Mouse (Mus musculus) frontal cortex, postnatal 10 days (tissue): ENCODE results near the gene Emsy.

Experiments used
- DNase-seq, 2 experiments: peaks; one replicate each; pipeline ENCODE4 v3.0.0; 2022; ENCODE audit warnings: low spot score in 2 of 2, mixed read lengths in 1 of 2

Emsy gene

GRCm38 (mm10) chr7:98667956-98668746 is 11.6 kb upstream of the Emsy start:
- no peak for DNase-seq

- no peak for DNase-seq
Observed at GRCm38 (mm10) chr7:98665726-98666125, 9.1 kb upstream of the Emsy start.

GRCm38 (mm10) chr7:98665166-98665565 is 8.6 kb upstream of the Emsy start:
- DNase-seq = no peak

- DNase-seq = peak; percentile 82 to 84
Observed at GRCm38 (mm10) chr7:98655681-98656530, 677 bp downstream of the Emsy start.

DNA sequence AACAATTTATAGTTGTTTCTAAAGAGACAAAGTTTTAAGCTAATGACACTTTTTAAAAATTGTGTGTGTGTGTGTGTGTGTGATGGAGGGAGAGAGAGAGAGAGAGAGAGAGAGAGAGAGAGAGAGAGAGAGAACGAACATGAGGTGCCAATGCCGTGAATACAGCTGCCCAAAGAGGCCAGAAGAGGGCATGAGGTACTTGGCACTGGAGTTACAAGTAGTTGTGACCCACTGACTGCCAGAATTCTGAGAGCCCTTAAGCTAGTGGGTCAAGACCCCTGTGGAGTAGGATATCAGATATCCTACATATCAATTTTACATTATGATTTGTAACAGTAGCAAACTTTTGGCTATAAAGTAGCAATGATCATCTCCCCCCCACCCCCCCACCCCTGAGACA is 4.9 kb downstream of the Emsy start:
- no peak for DNase-seq

DNA sequence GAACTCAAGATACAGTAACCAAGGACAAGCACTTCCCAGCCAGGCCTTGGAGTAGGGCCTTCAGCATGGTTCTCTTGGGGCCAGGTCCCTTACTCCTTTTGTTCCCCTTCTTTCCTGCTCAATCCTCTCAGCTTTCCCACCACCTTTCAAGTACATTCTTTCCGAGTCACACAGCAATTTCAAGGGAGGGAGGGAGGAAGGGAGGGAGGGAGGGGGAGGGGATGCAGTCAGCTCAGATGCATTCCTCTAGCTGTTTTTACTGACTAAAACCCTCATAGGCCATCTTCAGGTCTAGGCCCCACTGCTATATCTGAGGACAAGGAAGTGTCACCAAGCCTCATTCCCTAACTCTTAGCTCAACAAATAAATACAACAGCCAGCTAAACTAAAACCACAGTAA is 12.3 kb downstream of the Emsy start:
- no peak for DNase-seq

DNA sequence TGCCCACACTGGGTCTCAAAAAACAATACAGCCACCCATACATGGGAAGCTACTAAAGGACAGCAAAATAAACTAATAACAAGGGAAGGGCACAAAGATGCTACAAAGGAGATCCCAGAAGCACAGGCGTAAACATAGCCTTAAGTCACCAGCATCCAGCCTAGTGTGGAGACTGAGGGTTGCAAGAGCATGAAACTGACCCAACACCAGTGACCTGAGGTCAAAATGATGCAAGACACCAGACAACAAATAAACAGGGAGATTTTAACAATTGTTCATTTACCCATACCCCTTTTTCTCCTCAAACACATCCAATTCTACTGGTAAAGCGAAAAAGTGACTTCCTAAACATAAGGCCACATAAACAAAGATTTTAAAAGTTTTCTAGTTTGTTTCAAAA is 20.0 kb downstream of the Emsy start:
- no peak for DNase-seq

DNA sequence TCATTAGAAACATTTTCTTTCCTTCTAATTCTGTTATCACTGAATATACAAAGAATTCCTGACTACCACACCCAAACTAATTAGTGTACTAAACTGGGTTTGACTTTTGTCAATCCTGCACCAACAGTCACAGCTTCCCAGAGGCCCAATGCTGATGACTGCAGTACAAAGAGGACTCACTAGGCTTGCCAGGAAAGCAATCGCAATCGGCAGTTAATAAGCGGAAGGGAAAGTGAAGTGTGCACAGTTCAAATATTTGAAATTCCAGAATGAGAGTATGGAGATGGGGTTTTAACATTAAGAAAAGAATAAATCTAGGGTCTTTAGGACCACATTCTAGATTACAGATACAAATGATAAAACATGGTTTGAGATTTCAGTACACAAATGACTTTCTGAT is 23.6 kb downstream of the Emsy start:
- DNase-seq = no peak

DNA sequence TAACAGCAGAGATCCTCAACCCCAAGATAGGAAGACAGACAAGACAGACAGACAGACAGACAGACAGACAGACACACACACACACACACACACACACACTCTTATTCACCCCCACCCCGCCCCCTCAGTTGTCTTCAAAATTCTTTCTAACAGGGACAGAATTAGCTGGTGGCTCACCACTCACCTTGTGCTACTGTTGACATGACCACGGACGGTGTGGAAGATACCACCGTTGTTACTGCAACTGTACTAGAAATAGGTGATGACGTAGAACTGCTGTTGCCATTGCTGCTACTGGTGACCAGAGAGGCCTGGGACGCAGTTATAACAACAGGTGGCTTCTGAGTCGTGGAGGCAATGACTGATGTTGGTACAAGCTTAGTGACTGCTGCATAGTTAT is 26.6 kb downstream of the Emsy start:
- no peak for DNase-seq

DNA sequence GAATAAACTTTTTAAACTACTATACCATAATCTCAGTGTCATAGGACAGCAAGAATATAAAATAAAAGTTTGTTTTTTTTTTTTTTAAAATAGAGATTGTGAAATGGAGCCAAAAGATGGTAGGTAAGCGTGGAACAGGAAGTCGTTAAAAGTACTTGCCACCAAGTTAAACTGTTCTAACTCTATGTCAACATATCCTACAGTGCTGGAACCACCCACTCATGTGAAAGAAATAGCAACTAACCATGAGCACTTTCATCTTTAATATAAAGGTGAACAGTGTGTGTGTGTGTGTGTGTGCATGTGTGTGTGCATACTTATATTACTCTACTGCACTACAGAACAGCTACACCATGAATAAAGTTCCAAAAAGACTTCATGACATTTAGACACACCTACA is 38.8 kb downstream of the Emsy start:
- no peak for DNase-seq

DNA sequence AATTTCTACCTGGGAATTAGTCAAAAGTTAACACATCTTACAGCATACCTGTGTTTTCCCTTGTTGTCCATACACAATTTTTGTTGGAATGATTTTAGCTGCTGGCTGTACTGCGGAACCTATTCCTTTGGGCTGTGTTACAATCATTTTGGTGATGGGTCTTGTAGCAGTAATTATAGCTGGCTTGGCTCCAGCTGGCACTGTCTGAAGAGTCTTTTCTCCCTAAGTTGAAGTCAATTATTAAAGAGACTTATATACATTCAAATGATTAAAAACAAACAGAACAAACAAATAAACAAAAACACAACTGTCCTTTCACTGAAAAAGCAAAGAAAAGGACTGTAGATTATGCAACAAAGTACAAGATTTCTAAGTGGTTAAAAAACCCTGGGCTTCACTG is 43.6 kb downstream of the Emsy start:
- no peak for DNase-seq

DNA sequence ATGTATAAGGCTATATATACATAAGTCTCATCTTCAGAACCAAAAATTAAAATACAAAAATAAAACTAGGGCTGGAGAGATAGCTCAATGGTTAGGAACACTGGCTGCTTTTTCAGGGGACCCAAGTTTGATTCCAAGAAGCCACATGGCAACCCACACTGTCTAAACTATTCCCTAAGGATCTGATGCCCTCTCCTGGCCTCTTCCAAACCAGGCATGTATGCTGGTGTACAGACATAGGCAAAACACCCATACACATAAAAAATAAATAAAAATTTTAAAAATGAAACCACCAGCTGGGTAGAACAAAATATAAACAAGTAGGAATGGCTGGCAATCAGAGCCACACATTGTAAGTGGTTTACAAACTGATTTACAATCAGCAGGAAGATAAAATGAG is 48.1 kb downstream of the Emsy start:
- no peak for DNase-seq

DNA sequence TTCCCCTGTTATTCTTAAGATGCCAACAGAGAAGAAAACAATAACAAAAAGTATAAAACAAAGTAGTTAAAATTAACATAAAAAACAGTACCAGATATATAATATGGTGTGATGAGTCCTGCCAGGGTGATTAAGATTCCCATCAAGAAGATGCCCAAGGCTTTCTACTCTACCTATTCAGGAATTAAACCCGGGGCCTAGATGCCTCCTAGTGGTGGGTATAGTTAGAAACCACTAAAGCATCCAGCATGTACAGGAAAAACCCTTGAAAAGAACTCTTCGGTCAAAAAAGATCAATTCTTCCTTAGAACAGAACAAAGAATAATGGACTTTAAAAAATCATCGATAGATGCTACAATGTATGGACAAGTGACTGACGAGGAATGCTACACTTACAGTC is 49.4 kb downstream of the Emsy start:
- DNase-seq = no peak

DNA sequence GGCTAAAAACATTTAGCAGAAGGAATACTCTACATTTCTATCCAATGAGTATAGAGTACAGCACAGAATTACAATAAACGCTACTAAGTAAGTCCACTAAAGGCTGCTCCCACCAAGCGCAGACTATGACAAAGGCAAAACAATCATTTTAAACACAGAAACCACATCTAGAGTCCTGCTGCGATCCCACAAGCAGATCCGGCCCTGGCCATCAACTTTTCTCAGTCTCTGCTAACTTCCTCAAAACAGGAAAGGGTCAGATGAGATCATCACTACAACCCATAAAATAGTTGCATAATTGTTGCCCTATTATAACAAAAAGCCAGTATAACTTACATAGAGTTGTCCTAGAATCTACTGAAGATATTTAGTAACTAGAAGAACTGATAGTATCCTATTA is 54.9 kb downstream of the Emsy start:
- no peak for DNase-seq

DNA sequence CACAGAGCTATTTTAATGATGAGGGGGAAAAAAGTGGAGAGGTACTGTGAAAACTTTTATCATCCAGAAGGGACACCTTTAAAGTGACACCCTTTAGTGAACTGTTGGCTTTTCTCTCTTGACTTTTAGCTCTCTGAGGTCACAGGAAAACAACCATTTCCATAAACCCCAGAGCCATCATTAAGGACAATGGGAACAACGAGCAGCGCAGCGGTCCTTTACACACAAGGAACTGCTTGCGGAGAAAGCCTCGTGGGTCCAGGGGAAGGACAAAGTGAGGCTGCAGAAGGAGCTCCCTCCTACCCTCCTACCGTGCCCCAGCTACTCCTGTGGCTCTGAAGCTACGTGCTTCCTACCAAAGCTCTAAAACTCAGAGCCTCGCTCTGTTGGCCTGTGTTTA is 59.2 kb downstream of the Emsy start:
- no peak for DNase-seq

GRCm38 (mm10) chr7:98594731-98595130 is 61.9 kb downstream of the Emsy start:
- no peak for DNase-seq

GRCm38 (mm10) chr7:98593276-98593675 is 63.3 kb downstream of the Emsy start:
- DNase-seq = no peak

DNA sequence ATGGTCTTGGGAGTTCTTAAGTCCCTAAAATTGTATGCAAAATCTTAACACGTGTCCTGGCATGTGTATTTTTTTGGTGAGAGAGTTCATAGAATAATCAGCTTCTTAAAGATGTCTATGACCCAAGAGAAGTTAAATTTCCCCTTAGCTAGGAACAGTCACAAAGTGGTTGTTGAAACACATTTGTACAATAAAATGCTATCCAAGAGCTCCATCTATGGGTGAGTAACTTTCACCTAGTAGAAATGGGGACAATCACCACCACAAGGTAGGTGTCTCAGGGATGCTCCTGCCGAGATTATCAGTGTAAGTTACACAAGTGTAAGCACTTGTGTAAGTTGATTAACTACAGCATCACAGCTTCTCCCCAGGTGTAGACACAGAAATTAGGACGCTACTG is 67.6 kb downstream of the Emsy start:
- DNase-seq = no peak

DNA sequence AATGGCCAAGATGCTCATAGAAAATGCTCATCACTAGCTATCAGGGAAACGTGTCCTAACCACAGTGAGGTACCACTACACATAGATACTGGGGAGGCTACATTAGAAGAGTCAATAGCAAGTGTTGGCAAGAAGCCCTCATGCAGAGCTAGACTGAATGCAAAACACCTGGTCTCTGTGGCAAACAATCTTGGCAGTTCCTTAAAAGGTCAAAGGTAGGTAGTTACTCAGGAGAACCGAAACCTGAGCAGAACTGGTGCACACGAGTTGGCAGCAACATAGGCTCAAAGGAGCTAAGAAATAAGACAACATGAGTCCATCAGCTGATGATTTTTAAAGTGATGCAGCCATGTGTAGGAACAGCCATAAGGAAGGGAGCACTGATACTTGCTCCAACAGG is 70.3 kb downstream of the Emsy start:
- no peak for DNase-seq

- no peak for DNase-seq
Observed at GRCm38 (mm10) chr7:98584555-98584954, 72.0 kb downstream of the Emsy start.

- DNase-seq = no peak
Observed at GRCm38 (mm10) chr7:98581266-98581665, 75.3 kb downstream of the Emsy start.

- DNase-seq = no peak
Observed at GRCm38 (mm10) chr7:98580441-98580840, 76.1 kb downstream of the Emsy start.

DNA sequence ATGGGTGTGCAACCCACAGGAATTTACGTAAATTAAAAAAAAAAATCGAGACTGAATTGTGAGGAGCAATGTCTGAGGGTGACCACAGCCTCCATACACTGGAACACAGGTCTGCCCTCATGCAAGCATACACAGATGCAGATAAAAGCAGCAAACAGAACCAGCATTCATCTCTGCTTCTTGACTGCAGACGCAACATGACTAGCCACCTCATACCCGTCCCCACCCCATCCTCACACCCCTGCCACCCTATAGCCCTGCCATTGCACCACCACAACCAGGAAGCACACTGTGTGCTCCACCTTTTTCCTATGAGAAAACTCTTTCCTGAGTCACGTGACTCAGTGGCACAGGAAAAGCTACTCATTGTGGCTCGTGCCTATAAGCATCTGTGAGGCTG is 76.9 kb downstream of the Emsy start:
- DNase-seq = no peak
